Mouse (Mus musculus) CH12.LX (cell line): ENCODE data around the gene 4930595D18Rik.

Experiments
- MAFK ChIP-seq: IDR thresholded peaks from 2 replicates; pipeline ENCODE4 v1.6.1; 2011; ENCODE audit warnings: low read length, improper control_type of control experiment; ENCODE audit not compliant: insufficient replicate concordance
- POLR2A ChIP-seq: IDR thresholded peaks from 2 replicates; pipeline ENCODE4 v1.6.1; 2011; ENCODE audit warnings: low read depth, mild to moderate bottlenecking, improper control_type of control experiment, low read length
- SMC3 ChIP-seq: IDR thresholded peaks from 2 replicates; pipeline ENCODE4 v1.6.1; 2011; ENCODE audit warnings: low read depth, low read length, improper control_type of control experiment

- TF ChIP-seq POLR2A (no peak), MAFK (no peak), SMC3 (no peak)
Measured at GRCm38 (mm10) chr12:111193331-111193730, 9.0 kb upstream of the 4930595D18Rik start.
